Mouse (Mus musculus) MEL (cell line): ENCODE data around the gene Cpeb1.

Experiments used
- CTCF ChIP-seq, 3 experiments: IDR thresholded peaks in 2 of 3; conservative IDR thresholded peaks in 1 of 3; 2 replicates each; pipeline ENCODE4 v1.5.1; 2011 to 2012; ENCODE audit warnings: low read length in 3 of 3, low read depth in 2 of 3, mild to moderate bottlenecking in 2 of 3, improper control_type of control experiment in 1 of 3, inconsistent platforms in 1 of 3, mixed read lengths in 1 of 3, moderate library complexity in 1 of 3; ENCODE audit not compliant: control insufficient read depth in 1 of 3, insufficient read depth in 1 of 3, poor library complexity in 1 of 3, severe bottlenecking in 1 of 3
- GABPA ChIP-seq: IDR thresholded peaks from 2 replicates; pipeline ENCODE4 v1.6.1; 2012; ENCODE audit warnings: low read depth, mild to moderate bottlenecking, inconsistent platforms, low read length, improper control_type of control experiment, moderate library complexity
- MAFK ChIP-seq: IDR thresholded peaks from 2 replicates; pipeline ENCODE4 v1.6.1; 2011; ENCODE audit warnings: low read depth, mild to moderate bottlenecking, low read length, improper control_type of control experiment, borderline replicate concordance
- POLR2A ChIP-seq, 2 experiments: IDR thresholded peaks; 2 replicates each; pipeline ENCODE4 v1.6.1; 2011 to 2012; ENCODE audit warnings: low read length in 2 of 2, mild to moderate bottlenecking in 2 of 2, control low read depth in 1 of 2, improper control_type of control experiment in 1 of 2, low read depth in 1 of 2, moderate library complexity in 1 of 2; ENCODE audit not compliant: control insufficient read depth in 1 of 2, insufficient read depth in 1 of 2, poor library complexity in 1 of 2
- POLR2AphosphoS2 ChIP-seq: IDR thresholded peaks from 2 replicates; pipeline ENCODE4 v1.6.1; 2011; ENCODE audit warnings: low read length, improper control_type of control experiment
- RAD21 ChIP-seq: IDR thresholded peaks from 2 replicates; pipeline ENCODE4 v1.6.1; 2011; ENCODE audit warnings: mild to moderate bottlenecking, low read depth, low read length, improper control_type of control experiment
- TAL1 ChIP-seq: IDR thresholded peaks from 2 replicates; pipeline ENCODE4 v1.6.1; 2012; ENCODE audit warnings: mild to moderate bottlenecking, inconsistent platforms, low read length, moderate library complexity, mixed read lengths
- USF1 ChIP-seq: IDR thresholded peaks from 2 replicates; pipeline ENCODE4 v1.6.1; 2014; ENCODE audit warnings: low read depth, mild to moderate bottlenecking, inconsistent platforms, low read length, improper control_type of control experiment, moderate library complexity
- ZKSCAN1 ChIP-seq: IDR thresholded peaks from 2 replicates; pipeline ENCODE4 v1.6.1; 2012; ENCODE audit warnings: low read depth, mild to moderate bottlenecking, inconsistent platforms, low read length, improper control_type of control experiment, moderate library complexity

DNA sequence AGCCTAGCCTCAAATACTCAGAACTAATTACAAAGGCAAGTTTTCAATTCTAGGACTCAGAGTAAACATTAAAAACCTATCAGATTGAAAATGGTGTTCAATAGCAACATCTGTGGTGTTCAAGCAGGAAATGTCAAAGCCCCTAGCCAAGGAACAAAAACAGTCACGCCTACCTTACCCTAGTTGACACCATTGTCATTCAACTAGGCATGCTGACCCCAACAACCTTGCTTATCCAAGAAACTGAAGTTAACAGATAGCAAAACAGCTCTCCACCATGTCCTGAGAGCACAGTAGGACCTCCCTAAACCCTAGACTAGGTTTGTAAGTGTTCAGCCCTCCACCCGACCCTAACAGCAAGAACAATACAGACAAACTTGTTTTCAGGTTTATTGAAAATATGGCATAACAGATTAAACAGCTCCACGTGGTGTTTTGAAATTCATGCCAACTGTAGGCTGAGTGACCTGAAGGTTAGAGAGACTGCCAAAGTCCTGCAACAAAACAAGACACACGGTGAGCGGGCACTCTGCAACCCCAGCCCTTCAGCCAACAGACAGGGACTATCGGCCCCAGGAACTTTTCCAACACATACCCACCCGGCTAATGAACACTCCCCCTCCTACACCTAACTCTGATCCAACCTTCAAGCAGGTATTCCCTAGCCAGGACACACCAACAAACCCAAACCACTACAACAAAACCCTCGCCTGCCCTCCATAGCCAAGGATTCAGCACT lies 112.7 kb downstream of the Cpeb1 start:
- no peak; a peak in 1 of 4 replicates for TF ChIP-seq POLR2A (IDR thresholded peaks at IDR 0.05; ENCODE audit: control insufficient read depth in 1 of 2, insufficient read depth in 1 of 2, low read depth in 1 of 2, low read length in 2 of 2, poor library complexity in 1 of 2)
- no peak for TF ChIP-seq USF1
- TF ChIP-seq CTCF (IDR thresholded peaks at IDR 0.05 in 2 of 3, conservative IDR thresholded peaks at IDR 0.05 in 1 of 3; ENCODE audit: control insufficient read depth in 1 of 3, insufficient read depth in 1 of 3, low read depth in 2 of 3, low read length in 3 of 3, poor library complexity in 1 of 3, severe bottlenecking in 1 of 3), result no peak
- TF ChIP-seq MAFK, result no peak
- TF ChIP-seq GABPA, result no peak
- no peak; the same call in 1 of the 2 replicates for TF ChIP-seq POLR2AphosphoS2
- no peak for TF ChIP-seq RAD21
- no peak for TF ChIP-seq ZKSCAN1
- TF ChIP-seq TAL1, result no peak
